Mouse (Mus musculus): Measurements from ENCODE around the gene Ccdc160.
A peak's percentile ranks its signal among the peaks of the same experiment; 100 is the strongest.

Gene Ccdc160

GRCm38 (mm10) chrX:52790980-52791593 lies at the start of gene Ccdc160:
Ccdc160 (plus strand) TSS chrX:52791200.
- peak; percentile 90 for DNase-seq

- peak; percentile 18 for DNase-seq
These were observed 47.2 kb upstream of the Ccdc160 start for GRCm38 (mm10) chrX:52743781-52744180.

- peak; percentile 34 for DNase-seq
These were observed 46.6 kb upstream of the Ccdc160 start for GRCm38 (mm10) chrX:52744201-52745051.

- DNase-seq = peak; percentile 36
These were observed 45.5 kb upstream of the Ccdc160 start for GRCm38 (mm10) chrX:52745462-52745861.

- DNase-seq = peak; percentile 45
These were observed 45.1 kb upstream of the Ccdc160 start for GRCm38 (mm10) chrX:52745917-52746316.

- peak; percentile 6 for DNase-seq
These were observed 44.2 kb upstream of the Ccdc160 start for GRCm38 (mm10) chrX:52746849-52747248.

- DNase-seq = no peak
These were observed 37.4 kb upstream of the Ccdc160 start for GRCm38 (mm10) chrX:52753491-52754085.

GRCm38 (mm10) chrX:52757164-52757563 lies 33.8 kb upstream of the Ccdc160 start:
- DNase-seq = no peak

- DNase-seq = no peak
These were observed 31.8 kb upstream of the Ccdc160 start for GRCm38 (mm10) chrX:52759232-52759631.

GRCm38 (mm10) chrX:52760191-52760945 lies 30.6 kb upstream of the Ccdc160 start:
- DNase-seq = no peak

GRCm38 (mm10) chrX:52762221-52762620 lies 28.8 kb upstream of the Ccdc160 start:
- DNase-seq = no peak

GRCm38 (mm10) chrX:52775973-52776372 lies 15.0 kb upstream of the Ccdc160 start:
- DNase-seq = peak; percentile 53

- no peak for DNase-seq
These were observed 13.3 kb upstream of the Ccdc160 start for GRCm38 (mm10) chrX:52777671-52778070.

GRCm38 (mm10) chrX:52783898-52784297 lies 7.1 kb upstream of the Ccdc160 start:
- no peak for DNase-seq

- no peak for DNase-seq
These were observed 1.1 kb downstream of the Ccdc160 start for GRCm38 (mm10) chrX:52791944-52792719.

- DNase-seq = no peak
These were observed 1.9 kb downstream of the Ccdc160 start for GRCm38 (mm10) chrX:52792861-52793260.

- peak; percentile 12 for DNase-seq
These were observed 4.8 kb downstream of the Ccdc160 start for GRCm38 (mm10) chrX:52795816-52796215.

GRCm38 (mm10) chrX:52797031-52797625 lies 6.1 kb downstream of the Ccdc160 start:
- DNase-seq = no peak

- no peak for DNase-seq
These were observed 7.3 kb downstream of the Ccdc160 start for GRCm38 (mm10) chrX:52798255-52798654.

GRCm38 (mm10) chrX:52799566-52799965 lies 8.6 kb downstream of the Ccdc160 start:
- DNase-seq = peak; percentile 5

GRCm38 (mm10) chrX:52819338-52819737 lies 28.3 kb downstream of the Ccdc160 start:
- DNase-seq = no peak
